Mouse (Mus musculus) adipocyte (in vitro differentiated cells): ENCODE results near the gene Gm12216.
A peak's percentile ranks its signal among the peaks of the same experiment; 100 is the strongest.

Source experiments
- DNase-seq: peaks from one replicate; pipeline ENCODE4 v3.0.0-alpha.2; 2016; ENCODE audit warnings: low spot score

The Gm12216 gene

DNA sequence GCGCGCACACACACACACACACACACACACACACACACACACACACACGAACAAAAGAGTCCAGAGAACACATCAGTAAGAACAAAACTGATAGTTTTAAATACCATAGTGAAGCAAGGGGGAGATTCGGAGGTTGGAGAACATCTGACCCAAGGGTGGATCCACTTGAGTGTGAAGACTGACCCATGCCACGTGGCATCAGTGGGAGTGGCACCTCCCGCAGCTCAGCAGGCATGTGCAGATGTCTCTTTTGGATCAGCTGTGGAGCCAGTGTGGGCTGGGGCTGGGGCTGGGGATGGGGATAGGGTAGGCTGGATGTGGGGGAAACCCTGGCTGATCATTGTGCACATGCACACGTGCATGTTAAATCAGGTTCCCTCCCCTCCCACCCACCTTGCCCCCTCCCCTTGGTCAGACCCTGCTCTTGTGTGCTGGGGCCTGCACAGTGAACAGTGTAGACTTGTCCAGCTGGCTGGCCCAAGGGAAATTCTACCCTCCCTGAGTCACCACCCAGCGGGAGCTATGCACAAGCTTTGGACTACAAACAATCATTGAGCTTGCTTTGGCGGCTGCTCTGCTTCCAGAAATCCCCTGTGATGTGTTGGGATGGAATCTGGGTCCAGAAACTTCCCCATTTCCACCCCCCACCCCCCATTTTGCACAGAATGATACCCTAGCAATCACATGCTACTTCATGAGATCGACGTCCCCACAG is 37.7 kb downstream of the Gm12216 start:
- no peak for DNase-seq

DNA sequence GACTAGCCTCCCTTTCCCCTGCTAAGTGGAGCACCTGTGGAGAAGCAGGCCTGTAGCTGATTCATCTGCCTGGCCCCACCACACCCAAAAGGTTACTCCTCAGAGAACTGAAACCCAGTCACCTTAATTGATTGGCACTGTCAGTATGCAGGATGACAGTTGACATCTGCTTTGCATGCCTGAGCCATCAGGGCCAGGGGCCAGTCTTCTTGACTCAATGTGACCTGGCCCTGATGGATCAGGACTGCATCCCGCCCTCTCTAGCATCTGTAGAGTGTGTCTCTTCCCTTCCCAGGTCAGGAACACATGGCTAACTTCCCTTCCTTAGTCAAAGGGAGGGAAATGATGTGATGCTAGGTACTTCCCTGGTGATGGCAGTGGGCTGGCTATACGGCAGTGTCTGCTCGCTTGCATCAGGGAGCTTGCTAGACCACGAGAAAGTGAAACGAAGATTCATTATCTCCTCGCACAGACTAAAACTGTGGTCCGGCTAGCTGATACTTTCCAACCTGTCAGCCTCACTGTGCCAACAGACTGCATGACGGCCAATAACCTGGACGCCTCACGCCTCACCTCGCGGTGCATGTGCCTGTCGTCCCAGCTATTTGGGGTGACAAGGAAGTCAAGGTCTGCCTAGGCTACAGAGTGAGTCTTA is 38.4 kb downstream of the Gm12216 start:
- DNase-seq = no peak

DNA sequence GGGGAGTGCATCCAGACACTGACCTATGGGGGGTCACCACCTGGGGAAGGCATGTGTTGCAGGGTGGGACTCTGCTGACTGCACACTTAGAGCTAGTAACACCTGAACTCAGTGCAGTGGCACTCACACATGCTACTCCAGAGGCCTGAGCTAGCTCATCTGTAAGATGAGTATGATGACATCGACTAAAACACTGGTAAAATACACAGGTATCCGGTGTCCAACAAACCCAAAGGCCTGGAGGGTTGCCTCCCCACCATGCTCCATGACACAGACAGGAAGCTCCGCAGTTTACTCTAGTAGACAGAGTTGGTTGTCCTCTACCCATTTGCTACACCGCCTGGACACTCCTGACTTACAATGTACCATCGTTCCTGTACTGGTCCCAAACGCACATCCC is 39.5 kb downstream of the Gm12216 start:
- DNase-seq = no peak

DNA sequence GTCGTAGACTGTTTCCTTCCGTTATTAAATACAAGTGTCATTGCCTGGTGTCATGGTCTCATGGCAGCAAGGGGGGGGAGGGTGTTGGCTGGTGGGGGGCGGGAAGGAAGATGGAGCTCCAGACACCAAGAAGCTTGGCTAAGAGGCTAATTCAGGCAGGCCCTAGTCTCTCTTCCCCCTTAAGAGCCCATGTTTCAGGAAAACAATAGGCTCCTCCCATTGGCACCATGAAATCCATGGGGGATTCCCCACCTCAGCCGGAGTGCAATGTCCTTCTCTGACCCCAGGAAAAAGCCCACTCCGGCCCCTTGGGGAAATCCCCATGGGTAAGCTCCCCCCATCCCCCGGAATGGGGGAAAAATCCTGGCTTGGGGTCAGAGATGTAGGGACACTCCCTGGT is 40.3 kb downstream of the Gm12216 start:
- DNase-seq = no peak

DNA sequence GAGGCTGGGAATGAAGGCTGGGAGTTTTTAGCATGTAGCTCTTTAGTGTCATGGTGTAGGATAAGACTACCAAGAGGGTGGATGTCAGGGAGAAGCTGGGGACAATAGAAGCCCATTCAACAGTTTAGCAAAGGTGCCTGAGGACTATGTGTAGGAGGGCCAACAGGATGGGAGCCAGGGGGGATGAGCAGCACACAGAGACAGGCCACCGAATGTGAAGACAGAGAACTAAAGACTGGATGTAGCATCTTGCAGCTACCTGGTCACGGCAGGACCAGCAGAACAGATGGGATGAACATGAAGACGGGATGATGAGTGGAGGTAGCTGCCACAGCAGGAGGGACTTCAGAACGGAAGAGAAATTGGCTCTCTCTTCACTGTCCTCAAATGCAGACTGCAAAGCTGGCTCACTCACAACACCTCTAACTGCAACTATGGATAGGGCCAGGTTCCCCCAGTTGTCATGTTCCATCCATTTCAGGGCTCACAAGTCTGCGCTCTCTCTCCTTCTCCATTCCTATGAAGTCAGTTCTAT is 42.1 kb downstream of the Gm12216 start:
- DNase-seq = no peak

DNA sequence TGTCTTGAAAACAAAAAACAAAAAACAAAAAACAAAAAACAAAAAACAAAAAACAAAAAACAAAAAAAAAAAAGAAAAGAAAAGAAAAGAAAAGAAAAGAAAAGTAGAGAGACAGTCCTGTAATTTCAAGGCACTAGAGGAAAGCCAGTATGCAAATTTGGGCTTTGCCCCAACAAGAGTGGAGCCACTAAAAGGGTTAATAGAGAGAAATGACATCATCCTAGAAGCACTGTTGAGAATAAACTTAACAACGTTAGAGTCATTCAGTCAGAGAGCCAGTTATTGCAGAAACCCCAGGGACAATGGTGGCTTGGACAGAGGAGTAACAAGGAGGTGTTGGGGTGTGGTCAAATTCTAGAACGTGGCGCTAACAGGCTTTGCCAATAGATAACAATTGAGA is 44.2 kb downstream of the Gm12216 start:
- peak; percentile 63 for DNase-seq

DNA sequence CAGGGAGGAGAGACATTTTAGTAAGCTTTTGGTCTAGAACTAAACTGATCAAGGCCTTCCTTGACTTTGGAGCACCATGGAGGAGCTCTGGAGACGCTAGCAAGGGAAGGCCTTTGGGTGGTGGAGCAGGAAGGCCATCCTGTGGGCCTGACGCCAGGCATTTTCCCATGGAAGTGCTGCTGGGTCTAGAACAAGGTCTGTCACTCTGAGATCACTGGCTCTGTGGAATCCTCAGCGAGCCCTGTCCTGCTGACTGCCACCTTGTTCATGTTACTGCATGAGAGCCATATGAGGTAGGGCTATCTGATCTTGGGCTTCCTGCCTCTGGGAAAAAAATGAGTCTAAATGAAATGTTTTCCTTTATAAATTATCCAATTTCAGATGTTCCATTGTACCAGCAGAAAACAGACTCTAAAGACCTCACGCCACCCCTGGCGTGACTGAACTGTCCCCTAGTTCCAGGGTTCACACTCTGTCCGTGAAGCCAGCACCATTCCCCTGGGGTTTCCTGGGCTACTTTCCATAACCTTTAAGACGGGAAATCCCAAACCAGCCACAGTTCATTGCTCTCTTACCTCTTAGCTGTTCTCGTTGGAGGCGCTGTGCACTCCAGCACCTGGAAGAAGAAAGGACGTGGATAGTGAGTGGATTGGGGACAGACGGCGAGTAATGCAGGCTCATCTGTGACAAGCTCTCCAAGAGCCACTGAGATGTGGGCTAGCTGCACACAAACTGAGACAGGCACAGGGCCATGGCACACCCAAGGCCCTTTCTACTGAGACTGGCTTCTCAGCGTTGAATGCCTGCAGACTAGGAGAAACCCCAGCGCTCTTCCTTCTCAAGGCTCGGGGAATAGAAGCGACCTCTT is 45.8 kb downstream of the Gm12216 start:
- DNase-seq = peak; percentile 99

DNA sequence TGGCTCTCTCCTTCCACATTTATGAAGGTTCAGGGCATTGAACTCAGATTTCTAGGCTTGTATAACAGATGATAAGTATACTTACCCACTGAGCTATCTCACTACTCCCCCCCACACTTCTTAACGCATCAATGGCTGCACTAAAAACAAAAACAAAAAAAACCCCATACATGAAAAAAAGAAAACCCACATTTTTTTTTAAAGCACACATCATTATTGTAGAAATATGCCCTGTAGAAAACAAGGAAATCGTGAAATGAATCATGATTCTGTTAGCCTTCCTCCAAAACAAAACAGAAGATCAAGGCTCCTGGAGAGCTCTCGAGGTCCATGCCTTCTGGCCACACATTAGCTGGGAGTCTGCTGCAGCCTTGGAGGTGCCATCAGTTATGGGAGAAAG is 47.7 kb downstream of the Gm12216 start:
- DNase-seq = peak; percentile 38

DNA sequence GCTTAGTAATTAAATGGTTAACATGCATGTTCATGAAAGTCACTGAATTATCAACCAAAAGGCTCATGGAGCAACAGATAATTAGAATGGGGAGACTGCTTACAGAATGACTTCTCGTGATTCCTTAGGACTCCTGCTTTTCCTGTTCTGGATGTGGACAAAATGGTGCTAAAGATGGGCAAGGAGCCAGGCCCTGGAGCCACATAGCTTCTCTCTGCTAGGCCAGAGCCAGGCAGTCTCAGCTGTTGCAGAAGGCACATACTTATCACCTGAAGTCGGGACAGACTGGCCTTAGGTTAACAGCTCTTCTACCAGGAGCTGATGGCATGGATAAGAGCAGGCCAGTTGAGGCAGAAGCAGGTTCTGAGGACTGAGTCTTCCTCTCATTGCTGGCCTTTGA is 48.3 kb downstream of the Gm12216 start:
- DNase-seq = peak; percentile 56

DNA sequence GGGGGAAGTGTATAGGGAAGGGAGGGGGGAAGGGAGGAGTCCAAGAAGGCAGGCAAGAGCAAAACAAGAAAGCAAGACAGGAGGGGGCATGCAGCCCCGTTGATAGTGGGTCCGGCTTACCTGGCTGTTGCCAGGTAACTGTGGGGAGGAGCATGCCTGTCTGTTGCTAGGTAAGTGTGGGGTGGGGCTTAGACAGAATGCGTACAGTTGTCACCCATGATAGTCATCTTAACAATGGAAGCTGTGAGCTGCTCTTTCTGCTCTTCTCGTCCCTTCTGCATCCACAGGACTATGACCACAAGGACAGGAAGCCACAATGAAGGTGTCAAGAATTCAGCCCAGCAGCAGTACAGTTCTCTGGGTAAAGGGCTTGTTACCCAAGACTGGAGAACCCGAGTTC is 48.9 kb downstream of the Gm12216 start:
- DNase-seq = no peak

DNA sequence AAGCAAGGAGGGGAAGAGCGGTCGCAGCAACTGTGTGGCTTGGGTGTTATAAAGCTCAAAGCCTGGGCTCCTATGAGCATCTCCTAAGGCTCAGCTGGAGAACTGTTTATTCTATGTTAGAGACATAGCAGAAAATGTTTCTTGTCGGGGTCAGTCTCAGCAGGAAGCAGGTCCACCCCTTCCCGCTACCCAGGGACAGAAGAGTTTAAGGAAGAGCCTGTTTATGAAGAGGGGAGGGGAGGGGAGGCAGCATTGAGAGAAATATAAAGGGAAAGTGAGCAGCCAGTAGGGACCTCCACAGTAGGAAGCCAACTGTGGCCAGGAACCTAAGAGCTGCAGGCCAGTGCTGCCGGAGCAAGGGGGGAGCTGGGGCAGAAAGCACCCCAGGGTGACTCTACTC is 49.7 kb downstream of the Gm12216 start:
- no peak for DNase-seq

DNA sequence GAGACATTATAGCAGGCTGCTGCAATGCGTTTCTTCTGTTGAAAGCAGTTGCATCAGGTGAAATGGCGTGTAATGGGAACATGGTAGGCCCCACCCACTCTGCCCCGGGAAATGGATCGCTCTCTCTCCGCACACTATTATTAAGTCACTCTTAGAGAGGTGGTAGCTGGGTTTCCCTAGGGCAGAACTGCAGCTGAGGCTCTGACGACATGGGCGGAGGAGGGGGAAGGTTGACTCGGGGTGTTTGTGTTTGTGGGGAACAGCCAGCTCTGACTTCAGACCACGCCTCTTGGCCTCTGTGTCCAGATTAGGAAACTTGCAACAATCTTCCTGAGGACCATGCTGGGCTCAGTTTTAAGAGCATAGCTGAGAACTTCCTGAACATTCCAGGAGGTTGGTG is 53.3 kb downstream of the Gm12216 start:
- peak; percentile 95 for DNase-seq

DNA sequence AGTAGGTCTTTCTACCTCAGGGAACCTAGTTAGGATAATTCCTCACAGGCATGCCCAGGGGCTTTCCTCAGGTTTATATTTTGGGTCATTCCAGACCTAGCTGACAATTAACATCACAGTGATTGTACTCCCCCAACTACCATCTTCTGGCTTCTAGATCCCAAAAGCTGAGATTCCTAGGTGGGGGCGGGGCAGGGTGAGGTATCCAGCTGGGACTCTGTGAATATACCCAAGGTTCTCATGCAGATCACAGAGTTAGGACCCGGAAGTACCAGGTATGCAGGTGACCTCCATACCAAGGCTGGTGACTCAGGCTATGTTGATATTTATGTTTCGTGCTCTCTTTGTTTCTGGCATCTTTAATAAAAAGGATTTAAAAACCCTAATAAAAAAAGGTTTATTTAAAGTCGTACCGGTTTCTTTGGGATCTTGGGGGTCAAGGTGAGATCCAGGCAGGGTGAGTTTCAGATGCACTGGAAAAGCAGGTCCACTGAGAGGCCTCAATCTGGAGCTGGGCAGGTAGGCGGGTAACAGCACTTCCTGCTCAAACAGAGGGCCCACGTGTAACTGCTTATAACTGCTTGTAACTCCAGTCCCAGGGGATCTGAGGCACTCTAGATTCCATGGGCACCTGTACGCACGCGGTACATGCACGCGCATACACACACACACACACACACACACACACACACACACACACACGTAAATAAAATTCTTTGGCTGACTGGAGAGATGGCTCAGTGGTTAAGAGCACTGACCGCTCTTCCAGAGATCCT is 54.3 kb downstream of the Gm12216 start:
- no peak for DNase-seq

DNA sequence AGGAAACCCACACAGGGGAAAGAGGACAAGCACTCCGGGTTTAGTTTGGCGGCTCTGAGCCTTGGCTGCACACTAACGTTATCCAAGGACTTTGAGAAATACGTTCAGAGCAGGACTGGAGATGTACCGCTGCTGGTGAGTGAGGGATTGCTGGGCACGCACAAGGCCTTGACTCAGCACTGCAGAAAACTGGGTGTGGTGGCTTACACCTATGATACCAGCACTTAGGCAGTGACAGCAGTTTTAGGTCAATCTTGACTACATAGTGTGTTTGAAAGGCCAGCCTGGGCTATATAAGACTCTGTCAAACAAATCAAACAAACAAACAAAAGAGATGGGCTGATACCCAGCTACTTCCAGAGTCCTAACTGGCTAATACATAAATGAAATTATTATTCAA is 55.6 kb downstream of the Gm12216 start:
- no peak for DNase-seq

DNA sequence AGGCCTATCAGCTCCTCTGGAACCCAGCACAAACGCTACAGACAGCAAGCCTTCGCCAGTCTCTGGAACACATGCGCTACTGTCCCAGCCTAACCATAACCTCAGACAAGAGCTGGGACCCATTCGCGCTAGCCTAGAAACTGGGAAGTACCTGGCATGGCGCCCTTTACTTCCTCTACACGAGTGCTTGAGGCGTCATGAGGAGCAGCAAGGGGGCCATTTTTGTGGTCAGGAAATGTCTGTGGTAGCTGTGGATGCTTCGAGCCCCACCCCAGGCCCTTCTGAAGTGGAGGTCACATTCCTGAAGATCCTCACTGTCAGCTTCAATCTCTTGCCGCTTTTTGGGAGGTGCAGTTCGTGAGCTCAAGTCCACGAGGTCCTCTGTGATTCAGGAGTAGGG is 56.0 kb downstream of the Gm12216 start:
- no peak for DNase-seq

DNA sequence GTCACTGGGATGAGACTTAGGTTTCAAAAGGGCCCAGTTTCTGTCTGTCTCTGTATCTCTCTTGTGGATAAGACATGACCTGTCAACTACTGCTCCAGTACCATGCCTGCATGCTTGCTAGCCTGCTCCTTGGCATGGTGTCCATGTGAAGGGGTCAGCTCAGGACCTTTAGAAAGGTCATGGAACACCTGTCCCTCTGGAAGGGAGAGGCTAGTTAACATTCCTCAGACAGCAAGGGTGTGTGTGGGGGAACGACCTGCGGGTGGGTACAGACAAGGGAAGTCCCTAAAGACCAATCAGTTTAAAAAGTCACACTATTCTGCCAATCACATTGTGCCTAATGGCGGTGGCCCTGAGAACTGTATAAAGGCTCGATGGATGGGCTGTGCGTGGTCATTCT is 58.1 kb downstream of the Gm12216 start:
- no peak for DNase-seq

DNA sequence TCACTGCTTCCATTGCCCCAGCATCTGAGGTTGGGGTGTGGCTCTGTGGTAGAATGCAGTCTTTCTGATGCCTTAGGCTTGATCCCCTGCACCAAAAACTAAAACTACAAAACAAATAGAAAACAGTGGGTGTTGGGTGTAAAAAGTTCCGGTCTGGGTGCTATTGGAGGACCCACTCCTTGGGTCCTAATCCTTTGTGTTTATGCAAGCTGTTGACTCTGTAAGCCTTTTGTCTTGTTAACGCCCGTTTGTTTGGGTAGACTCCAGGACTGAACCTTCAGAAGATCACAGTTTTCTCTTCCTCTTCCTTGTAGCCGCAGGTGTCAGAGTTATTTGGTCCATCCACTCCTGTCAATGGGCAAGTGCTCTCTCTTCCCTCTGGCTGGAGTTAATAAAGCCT is 59.0 kb downstream of the Gm12216 start:
- no peak for DNase-seq

DNA sequence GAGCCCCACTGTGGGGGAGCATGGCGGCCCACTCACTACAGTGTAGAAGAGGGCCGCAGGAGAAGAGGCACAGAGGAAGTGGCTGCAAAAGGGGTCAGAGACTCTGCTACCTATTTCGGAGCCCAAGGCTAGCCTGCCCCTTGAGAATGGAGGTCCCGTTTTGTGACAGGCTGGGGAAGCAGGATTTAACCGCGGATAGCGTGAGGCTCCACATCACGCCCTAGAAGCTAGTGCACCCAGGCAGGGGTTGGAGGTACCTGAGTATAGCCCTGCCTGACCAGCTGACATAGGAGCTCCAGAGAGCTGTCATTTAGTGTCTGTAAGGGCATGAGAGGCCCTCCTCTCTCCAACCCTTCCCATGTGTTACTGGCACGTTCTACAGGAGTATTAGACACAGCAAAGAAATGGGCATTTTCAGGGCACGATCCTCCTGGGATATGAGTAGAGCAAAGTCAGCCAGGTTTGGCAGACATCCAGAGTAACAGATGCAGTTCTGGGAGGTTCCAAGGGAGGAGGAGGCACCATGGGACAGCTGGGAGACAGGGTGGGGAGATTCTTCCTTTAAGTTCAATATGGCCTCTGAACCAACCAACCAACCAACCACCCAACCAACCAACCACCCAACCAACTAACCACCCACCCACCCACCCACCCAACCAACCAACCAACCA is 60.9 kb downstream of the Gm12216 start:
- DNase-seq = peak; percentile 62

DNA sequence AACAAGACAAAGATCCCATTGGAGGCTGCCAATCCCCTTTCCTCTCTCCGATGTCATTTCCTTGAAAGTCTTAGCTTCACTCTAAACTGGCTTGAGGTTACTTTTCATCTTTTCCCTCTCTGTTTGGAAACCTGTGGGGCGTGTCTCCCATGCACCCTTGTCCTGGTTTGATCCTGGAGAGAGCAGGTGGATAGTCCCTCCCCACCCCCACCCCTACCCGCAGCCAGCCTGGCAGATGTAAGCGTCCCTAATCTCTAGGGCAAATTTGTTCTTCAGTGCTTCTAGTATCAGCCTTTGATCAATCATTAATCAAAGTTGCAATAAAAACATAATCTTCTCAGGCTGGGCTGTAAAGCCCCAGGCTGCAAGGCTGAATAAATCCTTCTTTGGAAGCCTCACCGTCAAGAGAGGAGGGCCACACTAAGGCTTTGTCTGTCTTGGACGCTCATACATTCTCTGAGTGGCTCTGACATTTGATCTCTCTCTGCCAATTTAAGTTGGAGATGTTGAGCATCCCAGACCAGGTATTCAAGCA is 61.6 kb downstream of the Gm12216 start:
- no peak for DNase-seq

DNA sequence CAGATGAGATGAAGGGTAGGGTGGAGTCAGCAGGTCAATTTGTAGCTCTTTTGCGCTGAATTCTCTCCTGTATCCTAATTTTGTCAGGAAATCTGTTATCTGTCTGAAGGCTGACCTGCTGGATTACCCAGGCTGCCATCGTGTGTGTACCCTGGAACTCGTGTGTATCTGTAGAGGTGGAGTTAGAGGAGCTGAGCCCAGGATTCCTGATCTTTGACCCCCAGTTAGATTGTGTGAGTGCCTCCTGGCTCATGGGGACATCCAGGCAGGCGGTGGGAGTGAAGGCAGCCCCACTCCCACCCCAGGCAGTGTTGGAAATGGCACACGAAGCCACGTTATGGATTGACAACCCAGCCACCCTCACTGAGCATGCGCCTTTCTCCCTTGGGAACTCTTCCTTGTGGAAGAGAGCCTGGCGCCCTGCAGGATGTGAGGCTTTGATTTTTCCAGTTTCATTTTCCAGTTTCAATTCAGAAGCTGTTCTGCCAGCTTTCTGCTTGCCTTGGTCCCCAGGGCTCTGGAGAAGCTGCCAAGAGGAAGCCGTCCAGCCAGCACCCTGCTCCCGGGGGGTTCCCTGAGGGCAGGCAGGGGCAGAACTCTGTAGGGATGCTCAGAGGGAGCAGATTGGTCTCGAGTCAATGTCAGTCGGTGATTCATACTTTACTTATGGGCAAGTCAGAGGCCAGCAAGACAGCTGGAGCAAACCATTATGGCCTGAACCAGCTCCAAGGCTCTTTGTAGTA is 62.5 kb downstream of the Gm12216 start:
- peak; percentile 75 for DNase-seq
